Mouse (Mus musculus) ovary, adult 18-20 months (tissue): Measurements from ENCODE around the gene Fbxo21.

Experiments
- DNase-seq: peaks from one replicate; pipeline ENCODE4 v3.0.0; 2022; ENCODE audit warnings: low spot score, mixed read lengths

Fbxo21 gene

GRCm38 (mm10) chr5:117980921-117981320 lies 4.4 kb downstream of the Fbxo21 start:
- DNase-seq, result no peak

GRCm38 (mm10) chr5:117981943-117982342 lies 5.4 kb downstream of the Fbxo21 start:
- DNase-seq, result no peak

DNA sequence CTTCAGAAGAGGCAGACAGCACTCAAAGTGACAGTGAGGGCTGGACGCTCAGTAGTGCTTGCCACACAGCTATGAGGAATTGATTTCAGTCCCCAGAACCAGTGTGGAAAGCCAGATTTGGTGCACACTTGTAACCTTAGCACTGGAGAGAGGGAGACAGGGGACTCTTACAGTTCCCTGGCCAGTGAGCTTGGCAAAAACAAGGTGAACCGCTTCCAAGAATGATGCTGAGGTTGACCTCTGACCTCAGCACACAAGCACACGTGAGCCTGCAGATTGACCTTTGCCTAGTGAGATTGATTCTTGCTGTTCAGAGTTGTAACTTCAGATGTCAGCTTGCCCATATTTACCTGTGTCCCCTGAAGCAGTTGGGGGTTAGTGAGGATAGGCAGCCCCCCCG lies 9.8 kb downstream of the Fbxo21 start:
- no peak for DNase-seq

DNA sequence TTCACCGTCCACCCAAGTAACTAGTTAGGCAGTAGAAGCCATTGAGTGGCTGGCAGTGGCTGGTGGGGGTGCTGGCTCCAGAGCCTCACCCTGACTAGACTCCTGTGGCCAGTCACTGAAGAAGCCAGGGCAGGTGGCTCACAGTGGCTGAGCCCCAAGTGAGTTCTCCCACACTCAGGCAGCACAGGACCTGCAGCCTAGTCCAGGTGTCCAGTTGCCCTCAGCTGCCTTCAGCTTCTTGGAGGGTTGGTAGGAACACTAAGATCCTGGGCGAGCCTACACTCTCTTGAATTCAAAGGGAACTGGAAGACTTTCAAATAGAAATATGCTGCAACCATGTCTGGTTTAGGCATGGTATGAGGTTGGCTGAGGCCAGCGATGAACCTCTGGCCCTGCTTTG lies 11.4 kb downstream of the Fbxo21 start:
- no peak for DNase-seq

DNA sequence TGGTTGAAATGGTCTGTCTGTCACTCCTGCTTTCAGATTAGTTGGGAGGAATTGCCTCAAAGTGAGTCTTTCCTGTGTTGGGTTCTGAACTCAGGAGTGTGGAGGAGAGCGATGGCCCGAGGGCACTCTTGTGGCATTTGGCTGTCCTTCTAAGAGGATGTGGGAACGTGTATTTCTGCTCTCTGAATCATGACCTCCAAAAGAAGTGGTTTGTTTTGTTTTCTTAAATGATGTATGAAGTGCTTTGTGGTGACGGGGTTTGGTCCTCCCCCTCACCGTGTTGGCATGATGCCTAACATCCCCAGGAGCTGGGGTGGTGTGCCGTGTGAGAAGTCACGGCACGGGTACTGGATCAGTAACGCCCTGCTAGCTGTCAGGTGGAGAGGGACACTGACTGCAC lies 11.8 kb downstream of the Fbxo21 start:
- DNase-seq, result no peak

DNA sequence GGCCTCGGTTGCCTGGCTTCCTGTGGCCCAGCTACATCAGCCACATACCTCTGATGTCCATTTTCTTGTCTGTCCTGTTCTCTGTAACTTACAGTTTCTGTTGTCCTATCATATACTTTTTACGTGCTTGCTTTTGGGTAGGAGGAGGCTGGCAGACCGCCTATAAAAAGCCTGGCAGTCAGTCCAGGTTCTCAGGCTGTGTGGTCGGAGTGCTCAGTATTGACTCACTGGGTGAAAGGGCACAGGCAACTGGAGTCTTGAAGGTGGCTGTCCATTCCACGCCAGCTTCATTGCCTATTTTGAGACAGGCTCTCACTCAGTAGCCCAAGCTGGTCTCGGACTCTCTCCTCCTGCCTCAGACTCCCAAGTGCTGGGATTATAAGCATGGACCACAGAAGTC lies 13.2 kb downstream of the Fbxo21 start:
- DNase-seq, result no peak

DNA sequence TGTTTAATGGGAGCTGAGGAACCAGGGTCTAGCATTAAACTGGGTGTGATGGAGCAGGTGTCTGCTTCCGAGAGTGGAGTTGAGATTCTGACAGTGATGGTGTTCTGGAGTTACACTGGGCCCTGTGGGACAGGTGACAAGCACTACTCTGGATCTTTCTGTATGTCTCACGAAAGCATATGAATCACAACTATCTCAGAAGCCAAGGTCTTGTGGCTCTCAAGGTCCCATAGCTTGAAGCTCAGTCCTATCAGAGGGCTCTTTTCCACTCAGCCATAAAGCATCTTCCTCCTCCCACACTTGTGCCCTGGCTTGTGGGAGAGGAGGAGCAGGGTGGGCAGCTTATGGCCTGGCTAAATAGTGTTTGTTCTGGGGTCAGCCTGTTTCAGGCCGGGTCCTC lies 14.4 kb downstream of the Fbxo21 start:
- no peak for DNase-seq

- DNase-seq, result no peak
Measured at GRCm38 (mm10) chr5:117993550-117993949, 17.0 kb downstream of the Fbxo21 start.

DNA sequence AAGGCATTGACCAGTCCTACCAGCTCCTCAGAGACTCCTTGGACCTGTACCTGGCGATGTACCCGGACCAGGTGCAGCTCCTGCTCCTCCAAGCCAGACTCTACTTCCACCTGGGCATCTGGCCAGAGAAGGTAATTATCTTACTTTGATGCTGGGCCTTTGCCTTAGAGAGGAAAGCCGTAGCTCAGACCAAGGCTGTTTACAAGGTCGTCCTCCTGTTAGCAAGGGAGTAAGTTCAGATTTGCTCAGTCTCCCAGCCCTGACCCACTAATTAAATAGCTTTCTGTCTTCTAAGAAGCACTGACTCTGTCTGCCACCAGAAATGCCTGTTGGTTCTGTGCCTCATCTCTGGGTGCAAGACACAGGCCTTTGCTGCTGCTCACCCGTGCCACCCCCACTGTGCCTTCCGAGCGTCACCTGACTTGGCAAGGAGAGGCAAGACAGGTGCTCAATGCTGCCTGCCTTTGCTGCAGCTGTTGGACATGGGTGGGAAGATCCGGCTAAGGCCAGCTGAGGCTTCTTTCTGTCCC lies 18.9 kb downstream of the Fbxo21 start:
- DNase-seq, result no peak

- no peak for DNase-seq
Measured at GRCm38 (mm10) chr5:117995911-117996310, 19.4 kb downstream of the Fbxo21 start.

DNA sequence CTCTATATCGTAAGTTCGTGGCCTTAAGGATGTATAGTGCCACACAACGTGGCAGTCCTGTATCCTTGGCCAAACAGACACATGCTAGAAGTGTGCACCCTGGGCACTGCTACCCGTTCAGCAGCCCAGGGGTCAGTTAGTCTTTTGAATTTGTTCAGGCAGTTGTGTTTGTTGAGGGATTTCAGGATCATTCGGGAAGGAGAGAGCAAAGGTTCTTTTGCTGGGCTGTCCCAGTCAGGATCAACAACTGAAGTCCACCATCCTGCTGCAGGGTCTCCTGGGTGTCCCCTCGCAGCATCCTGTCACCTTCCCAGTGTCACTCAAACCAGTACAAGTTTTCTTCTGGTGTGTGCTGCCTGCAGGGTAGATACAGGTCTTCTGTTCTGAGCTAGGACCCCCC lies 20.1 kb downstream of the Fbxo21 start:
- DNase-seq, result no peak

DNA sequence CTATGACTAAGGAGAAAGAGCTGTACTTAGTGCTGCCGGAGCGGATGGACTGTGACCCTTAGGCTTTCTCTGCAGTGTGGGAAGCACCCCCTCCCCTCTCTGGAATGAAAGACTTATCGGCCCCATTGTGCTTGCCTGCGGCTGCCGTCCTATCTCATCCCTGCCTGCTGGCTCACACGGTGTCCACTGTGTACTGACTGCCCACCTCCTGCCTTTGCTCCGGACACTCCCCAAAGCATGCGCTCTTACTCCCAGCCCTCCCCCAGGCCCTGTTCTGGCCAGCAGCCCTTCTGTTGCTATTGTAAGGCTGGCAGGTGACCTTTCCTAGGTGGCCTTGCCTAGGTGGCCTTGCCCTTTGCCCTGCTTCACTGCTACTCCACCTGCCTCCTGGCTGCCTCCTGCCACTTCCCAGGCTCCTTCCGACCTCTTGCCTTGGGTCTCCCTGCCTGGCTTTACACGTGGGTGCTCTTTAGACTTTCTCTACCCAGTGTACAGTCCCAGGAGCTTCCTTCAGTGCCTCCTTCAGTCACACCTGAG lies 21.0 kb downstream of the Fbxo21 start:
- DNase-seq, result no peak

- DNase-seq, result no peak
Measured at GRCm38 (mm10) chr5:117999061-117999460, 22.5 kb downstream of the Fbxo21 start.

DNA sequence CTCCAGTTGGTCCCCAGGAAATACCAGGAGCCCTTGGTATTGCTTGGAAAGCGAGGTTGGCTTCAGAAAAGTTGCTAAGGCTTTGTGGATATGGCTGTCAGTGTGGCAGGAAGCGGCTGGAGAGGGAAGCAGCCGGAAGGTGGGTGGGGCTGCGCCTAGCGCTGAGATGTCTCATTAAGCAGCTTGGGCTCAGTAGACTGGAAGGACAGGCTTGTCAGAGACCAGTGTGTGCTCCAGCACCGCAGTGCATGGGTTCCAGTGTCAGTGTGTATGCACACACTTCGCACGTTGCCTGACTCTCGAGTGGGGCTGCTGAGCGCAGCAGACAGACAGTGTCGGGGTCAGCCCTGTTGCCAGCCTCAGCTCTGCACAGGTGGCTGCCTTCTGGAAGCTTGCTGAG lies 23.1 kb downstream of the Fbxo21 start:
- DNase-seq, result no peak

DNA sequence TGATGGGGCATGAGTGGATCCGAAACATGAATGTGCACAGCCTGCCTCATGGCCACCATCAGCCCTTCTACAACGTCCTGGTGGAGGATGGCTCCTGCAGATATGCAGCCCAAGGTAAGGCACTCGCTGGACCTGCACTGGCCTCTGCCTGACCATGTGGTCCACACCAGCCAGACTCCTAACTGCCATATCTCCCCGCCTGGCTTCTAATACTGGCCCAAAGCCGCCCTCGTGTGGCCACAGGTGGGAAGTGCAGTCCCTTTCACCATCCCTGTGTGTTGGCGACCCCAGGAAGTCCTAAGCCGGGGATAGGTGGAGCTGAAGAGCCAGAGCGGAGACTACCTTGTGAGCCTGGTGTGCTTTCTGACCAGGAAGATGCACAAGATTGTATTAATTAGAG lies 25.5 kb downstream of the Fbxo21 start:
- no peak for DNase-seq

DNA sequence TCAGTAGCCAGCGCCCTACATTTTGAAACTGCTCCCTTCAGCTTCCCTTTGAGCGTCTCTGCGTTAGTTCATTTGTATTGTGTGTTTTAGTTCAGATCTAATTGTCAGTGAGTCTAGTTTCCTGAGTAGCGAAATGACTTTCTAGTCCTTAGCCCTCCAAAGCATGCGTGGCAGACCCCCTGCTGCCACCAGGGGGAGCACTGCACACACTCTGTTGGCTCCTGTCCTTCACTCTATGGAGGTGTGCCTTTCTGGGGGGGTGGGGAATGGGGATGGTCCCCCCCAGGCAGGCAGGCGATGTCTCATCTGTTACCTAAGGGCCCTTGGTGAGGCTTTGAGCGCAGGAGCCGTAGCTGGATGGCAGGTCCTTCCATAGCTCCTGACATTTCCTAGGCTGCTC lies 28.1 kb downstream of the Fbxo21 start:
- no peak for DNase-seq

GRCm38 (mm10) chr5:118005728-118006127 lies 29.2 kb downstream of the Fbxo21 start:
- no peak for DNase-seq

DNA sequence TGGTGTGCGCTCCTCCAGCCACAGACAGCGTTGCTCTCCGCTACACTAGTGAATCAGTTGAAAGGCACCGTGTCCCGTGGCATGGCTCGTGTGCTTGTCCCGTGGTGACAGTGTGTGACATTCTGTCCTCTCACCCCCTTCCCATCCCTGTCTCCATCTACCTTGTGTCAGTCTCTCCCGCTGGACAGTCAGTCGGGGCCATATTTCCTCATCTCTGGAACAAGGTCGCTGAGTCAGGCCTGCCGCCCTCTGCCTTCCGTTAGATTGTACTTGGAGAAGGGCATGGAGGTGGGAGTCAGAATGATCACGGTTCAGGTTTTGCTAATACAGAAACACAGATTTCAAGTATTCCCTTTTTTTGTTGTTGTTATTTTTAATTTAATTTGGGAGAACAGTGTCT lies 31.8 kb downstream of the Fbxo21 start:
- no peak for DNase-seq

- no peak for DNase-seq
Measured at GRCm38 (mm10) chr5:118010872-118011271, 34.3 kb downstream of the Fbxo21 start.

DNA sequence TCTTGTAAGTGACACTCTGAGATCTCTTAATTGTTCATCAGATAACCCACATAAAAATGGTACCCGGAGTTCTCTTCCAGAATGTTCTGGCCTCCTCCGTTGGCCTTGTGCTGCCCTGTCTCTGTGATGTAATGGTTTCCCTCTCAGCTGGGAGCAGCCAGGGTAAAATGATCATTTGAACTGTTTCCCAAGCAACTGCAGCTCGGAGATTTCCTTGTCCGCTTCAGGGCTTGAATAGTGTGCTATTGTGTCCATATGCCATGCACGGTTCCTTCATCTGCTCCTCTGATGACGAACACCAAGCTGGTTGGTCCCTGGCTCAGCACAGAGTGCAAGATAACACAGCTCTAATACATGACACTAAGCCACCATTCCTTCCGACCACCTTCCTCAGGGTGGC lies 35.3 kb downstream of the Fbxo21 start:
- DNase-seq, result no peak

DNA sequence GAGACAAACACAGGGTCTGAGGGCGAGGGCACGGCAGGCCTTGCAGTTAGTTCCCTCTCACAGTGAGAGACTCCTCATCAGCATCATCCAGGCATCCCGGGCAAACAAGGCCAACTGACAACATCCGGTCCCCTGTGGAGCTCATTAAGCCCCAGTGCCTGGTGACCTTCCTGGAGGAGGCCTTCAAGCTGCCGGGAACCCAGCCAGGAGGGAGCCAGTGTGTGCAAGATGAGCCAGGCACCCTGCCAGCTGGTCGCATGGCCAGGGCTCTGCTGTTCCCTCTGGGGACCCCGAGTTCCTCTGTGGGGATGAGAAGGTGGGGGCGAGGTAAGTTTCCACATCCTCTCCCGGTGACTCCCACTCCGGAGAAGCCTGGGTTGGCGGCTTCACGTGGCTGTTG lies 38.5 kb downstream of the Fbxo21 start:
- peak; percentile 75 for DNase-seq

- DNase-seq, result no peak
Measured at GRCm38 (mm10) chr5:118015669-118016068, 39.1 kb downstream of the Fbxo21 start.

DNA sequence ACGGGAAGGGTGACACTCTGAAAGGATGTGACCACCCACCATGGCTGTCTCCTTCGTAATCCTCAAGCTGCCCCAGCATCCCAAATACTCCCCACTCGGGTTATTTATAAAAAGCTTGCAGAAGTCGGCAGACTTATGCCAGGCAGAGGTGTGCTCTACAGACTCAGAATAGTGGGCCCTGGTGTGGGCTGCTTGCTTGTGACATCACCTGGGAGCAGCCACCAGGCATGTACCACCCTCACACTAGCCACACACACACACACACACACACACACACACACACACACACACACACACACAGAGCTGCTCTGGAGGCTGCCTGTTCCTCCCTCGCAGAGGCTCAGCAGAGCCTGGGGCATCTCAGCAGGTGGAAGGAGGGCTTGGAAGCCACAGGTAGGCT lies 41.0 kb downstream of the Fbxo21 start:
- DNase-seq, result no peak

GRCm38 (mm10) chr5:118019905-118020304 lies 43.4 kb downstream of the Fbxo21 start:
- no peak for DNase-seq

DNA sequence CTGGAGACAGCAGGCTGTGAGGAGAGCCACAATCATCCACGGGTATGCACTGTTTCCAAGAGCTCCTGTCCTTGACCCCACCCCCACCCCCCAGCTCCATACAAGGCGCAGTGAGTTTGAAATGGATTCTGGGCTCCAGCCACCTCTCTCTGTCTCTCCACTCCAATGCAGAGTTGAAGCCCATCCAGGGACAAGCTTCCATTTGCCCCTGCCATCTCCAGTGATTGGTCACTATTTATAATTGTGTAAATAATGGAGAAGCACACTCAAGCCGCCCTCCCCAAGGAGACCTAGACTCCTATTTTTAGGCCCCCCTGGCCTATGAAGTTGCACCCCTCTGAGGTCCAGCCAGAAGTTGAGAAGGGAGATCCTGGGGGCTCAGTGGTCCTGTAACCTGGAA lies 46.5 kb downstream of the Fbxo21 start:
- DNase-seq, result no peak
